Mouse (Mus musculus): ENCODE measurements at regions not wholly inside any gene's neighbourhood (a gene's known extent, or its start where the extent isn't known, plus 50 kb on each side); places are given as distances from the start of the nearest gene placed in this dataset.

DNA sequence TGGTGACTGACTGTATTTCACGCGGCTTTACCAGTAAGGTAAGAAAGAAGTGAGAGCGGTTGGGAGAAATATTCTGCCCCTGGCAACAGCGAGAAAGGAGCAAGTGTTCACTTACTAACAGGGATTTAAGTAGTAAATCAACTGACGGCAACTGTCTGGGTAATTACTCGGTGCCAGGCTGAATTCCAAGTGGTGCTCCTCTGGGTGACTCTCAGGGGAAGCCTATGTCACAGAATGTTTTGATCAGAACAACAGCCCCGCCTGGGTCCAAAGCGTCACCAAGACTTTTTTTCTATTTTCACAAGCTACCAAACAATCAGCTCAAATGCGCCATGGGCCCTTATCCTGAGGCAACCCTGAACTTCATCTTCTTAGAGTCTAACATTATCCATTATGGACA, 100.4 kb upstream of the Rmdn2 start:
- no peak for ATAC-seq (ENCODE audit: insufficient read depth)
- Histone ChIP-seq H3K4me1 (replicated peaks; ENCODE audit: control insufficient read depth in 2 of 2, insufficient read depth in 2 of 2, low read length in 1 of 2) (no peaks in the 10 kb centered on the region), H3K4me3 (ENCODE audit: insufficient read depth in 1 of 2, low read depth in 2 of 2, low read length in 2 of 2) (no peak overlapping the region), H3K9ac (replicated peaks) (no peak overlapping the region), H3K9me3 (ENCODE audit: control insufficient read depth, low read length) (no peaks in the 10 kb centered on the region), H3K4me2 (ENCODE audit: low read depth) (no peak overlapping the region), H3K36me3 (replicated peaks; ENCODE audit: control insufficient read depth, insufficient read depth, low read depth) (no peaks in the 10 kb centered on the region), H3K27ac (no peak overlapping the region), H3K27me3 (ENCODE audit: control insufficient read depth, insufficient read depth, low read length) (no peaks in the 10 kb centered on the region)
- WGBS (ENCODE audit: insufficient replicate concordance), result 72% methylated on average over 9 of the region's 9 CpGs
- DNase-seq (ENCODE audit: low read depth in 3 of 3, low spot score in 3 of 3), result no peak
- TF ChIP-seq CTCF (IDR thresholded peaks at IDR 0.05; ENCODE audit: low read depth), result no peak
- TF ChIP-seq EP300 (IDR thresholded peaks at IDR 0.05; ENCODE audit: low read depth), result no peak

DNA sequence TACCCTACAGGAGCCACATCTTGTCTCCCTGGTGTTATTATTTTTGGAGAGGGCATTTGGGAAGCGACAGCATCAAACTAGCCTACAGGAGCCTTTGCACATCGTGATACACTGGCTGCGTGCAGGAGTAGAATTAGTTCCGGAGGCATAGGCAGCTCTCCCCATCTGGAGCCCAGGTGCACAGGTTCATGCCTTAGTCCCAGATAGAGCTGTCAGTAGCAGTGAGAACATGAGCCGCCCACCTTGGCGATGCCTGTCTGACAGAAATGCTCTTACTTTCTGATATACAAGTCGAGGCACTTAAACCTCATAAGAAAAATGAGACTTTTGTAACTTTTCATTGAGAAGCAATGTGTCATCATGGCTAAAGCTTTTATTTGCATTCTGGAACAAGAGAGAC, 97.6 kb upstream of the Rmdn2 start:
- no peaks in the 10 kb centered on the region for H3K9me3 ChIP-seq (ENCODE audit: control insufficient read depth, low read length)
- no peaks in the 10 kb centered on the region for H3K27me3 ChIP-seq (ENCODE audit: control insufficient read depth, insufficient read depth, low read length)
- H3K9ac ChIP-seq (replicated peaks), result no peak overlapping the region
- WGBS (ENCODE audit: insufficient replicate concordance), result 70% methylated on average over 7 of the region's 7 CpGs
- no peak overlapping the region for H3K4me2 ChIP-seq (ENCODE audit: low read depth)
- no peak overlapping the region for H3K27ac ChIP-seq
- no peaks in the 10 kb centered on the region for H3K4me1 ChIP-seq (replicated peaks; ENCODE audit: control insufficient read depth in 2 of 2, insufficient read depth in 2 of 2, low read length in 1 of 2)
- TF ChIP-seq CTCF (IDR thresholded peaks at IDR 0.05; ENCODE audit: low read depth) (no peak), EP300 (IDR thresholded peaks at IDR 0.05; ENCODE audit: low read depth) (no peak)
- ATAC-seq (ENCODE audit: insufficient read depth) (no peak), DNase-seq (ENCODE audit: low read depth in 3 of 3, low spot score in 3 of 3) (no peak)
- no peak overlapping the region for H3K4me3 ChIP-seq (ENCODE audit: insufficient read depth in 1 of 2, low read depth in 2 of 2, low read length in 2 of 2)
- no peaks in the 10 kb centered on the region for H3K36me3 ChIP-seq (replicated peaks; ENCODE audit: control insufficient read depth, insufficient read depth, low read depth)

- no peaks in the 10 kb centered on the region for H3K36me3 ChIP-seq (replicated peaks; ENCODE audit: control insufficient read depth, insufficient read depth, low read depth)
- H3K27ac ChIP-seq, result no peak overlapping the region
- ATAC-seq (ENCODE audit: insufficient read depth) (no peak), DNase-seq (ENCODE audit: low read depth in 3 of 3, low spot score in 3 of 3) (peak in 1 of 3 experiments; percentile 17)
- H3K9me3 ChIP-seq (ENCODE audit: control insufficient read depth, low read length), result no peaks in the 10 kb centered on the region
- H3K27me3 ChIP-seq (ENCODE audit: control insufficient read depth, insufficient read depth, low read length), result no peaks in the 10 kb centered on the region
- 46% methylated on average over 3 of the region's 3 CpGs for WGBS (ENCODE audit: insufficient replicate concordance)
- H3K4me3 ChIP-seq (ENCODE audit: insufficient read depth in 1 of 2, low read depth in 2 of 2, low read length in 2 of 2), result no peak overlapping the region
- TF ChIP-seq EP300 (IDR thresholded peaks at IDR 0.05; ENCODE audit: low read depth), result no peak
- TF ChIP-seq CTCF (IDR thresholded peaks at IDR 0.05; ENCODE audit: low read depth), result peak; percentile 45
- no peak overlapping the region for H3K9ac ChIP-seq (replicated peaks)
- no peaks in the 10 kb centered on the region for H3K4me1 ChIP-seq (replicated peaks; ENCODE audit: control insufficient read depth in 2 of 2, insufficient read depth in 2 of 2, low read length in 1 of 2)
- no peak overlapping the region for H3K4me2 ChIP-seq (ENCODE audit: low read depth)
These were observed 93.5 kb upstream of the Rmdn2 start for GRCm38 (mm10) chr17:79518185-79518584.

GRCm38 (mm10) chr17:79518696-79519095, 93.0 kb upstream of the Rmdn2 start:
- DNase-seq (ENCODE audit: low read depth in 3 of 3, low spot score in 3 of 3) (no peak), ATAC-seq (ENCODE audit: insufficient read depth) (no peak)
- TF ChIP-seq EP300 (IDR thresholded peaks at IDR 0.05; ENCODE audit: low read depth), result no peak
- no peak for TF ChIP-seq CTCF (IDR thresholded peaks at IDR 0.05; ENCODE audit: low read depth)
- Histone ChIP-seq H3K4me1 (replicated peaks; ENCODE audit: control insufficient read depth in 2 of 2, insufficient read depth in 2 of 2, low read length in 1 of 2) (no peaks in the 10 kb centered on the region), H3K27me3 (ENCODE audit: control insufficient read depth, insufficient read depth, low read length) (no peaks in the 10 kb centered on the region), H3K4me2 (ENCODE audit: low read depth) (no peak overlapping the region), H3K27ac (no peak overlapping the region), H3K9me3 (ENCODE audit: control insufficient read depth, low read length) (no peaks in the 10 kb centered on the region), H3K4me3 (ENCODE audit: insufficient read depth in 1 of 2, low read depth in 2 of 2, low read length in 2 of 2) (no peak overlapping the region), H3K9ac (replicated peaks) (no peak overlapping the region), H3K36me3 (replicated peaks; ENCODE audit: control insufficient read depth, insufficient read depth, low read depth) (no peaks in the 10 kb centered on the region)
- WGBS (ENCODE audit: insufficient replicate concordance), result 51% methylated on average over 5 of the region's 5 CpGs

DNA sequence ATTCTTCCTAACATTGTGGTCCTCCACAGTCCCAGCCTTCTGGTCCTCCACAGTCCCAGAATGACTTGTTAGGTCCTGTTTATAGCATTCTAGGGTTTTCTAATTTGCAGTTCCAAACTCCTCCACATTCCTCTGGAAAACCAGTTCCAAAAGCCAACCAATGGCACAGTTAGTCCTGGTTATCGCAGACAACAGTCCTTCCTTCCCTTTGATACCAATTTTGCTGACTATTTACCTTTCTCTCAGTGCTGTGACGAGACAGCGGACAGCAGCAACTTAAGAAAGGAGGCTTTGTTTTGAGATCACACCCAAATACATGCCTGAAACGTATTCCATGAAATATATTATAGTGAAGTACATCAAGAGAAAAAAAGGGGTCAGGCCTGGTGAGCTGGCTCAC, 92.3 kb upstream of the Rmdn2 start:
- Histone ChIP-seq H3K9ac (replicated peaks) (no peak overlapping the region), H3K27me3 (ENCODE audit: control insufficient read depth, insufficient read depth, low read length) (no peaks in the 10 kb centered on the region), H3K4me3 (ENCODE audit: insufficient read depth in 1 of 2, low read depth in 2 of 2, low read length in 2 of 2) (no peak overlapping the region), H3K4me1 (replicated peaks; ENCODE audit: control insufficient read depth in 2 of 2, insufficient read depth in 2 of 2, low read length in 1 of 2) (no peaks in the 10 kb centered on the region), H3K27ac (no peak overlapping the region), H3K4me2 (ENCODE audit: low read depth) (no peak overlapping the region), H3K9me3 (ENCODE audit: control insufficient read depth, low read length) (no peaks in the 10 kb centered on the region), H3K36me3 (replicated peaks; ENCODE audit: control insufficient read depth, insufficient read depth, low read depth) (no peaks in the 10 kb centered on the region)
- DNase-seq (ENCODE audit: low read depth in 3 of 3, low spot score in 3 of 3), result peak in 2 of 3 experiments; percentile 28 to 31
- 56% methylated on average over 4 of the region's 4 CpGs for WGBS (ENCODE audit: insufficient replicate concordance)
- TF ChIP-seq EP300 (IDR thresholded peaks at IDR 0.05; ENCODE audit: low read depth) (no peak), CTCF (IDR thresholded peaks at IDR 0.05; ENCODE audit: low read depth) (no peak)
- no peak for ATAC-seq (ENCODE audit: insufficient read depth)
